Mouse (Mus musculus) right cerebral cortex, postnatal 4 days (tissue): Measurements from ENCODE around the gene Hsd17b3.
"Not testable (repeated sequence)": the region's sequence is repeated elsewhere in the genome, so short reads cannot be mapped to it uniquely, and the experiment has no call there.

Source experiments
- DNase-seq: peaks from one replicate; pipeline ENCODE4 v3.0.0-alpha.2; 2022

Hsd17b3 gene

GRCm38 (mm10) chr13:64081012-64081919, 7.8 kb downstream of the Hsd17b3 start:
- no peak for DNase-seq

GRCm38 (mm10) chr13:64077591-64077990, 11.4 kb downstream of the Hsd17b3 start:
- DNase-seq, result no peak

GRCm38 (mm10) chr13:64076074-64076473, 13.0 kb downstream of the Hsd17b3 start:
- no peak for DNase-seq

GRCm38 (mm10) chr13:64066653-64067052, 22.4 kb downstream of the Hsd17b3 start:
- DNase-seq, result no peak

- no peak for DNase-seq
These were observed 24.8 kb downstream of the Hsd17b3 start for GRCm38 (mm10) chr13:64064276-64064675.

GRCm38 (mm10) chr13:64060935-64061506, 28.0 kb downstream of the Hsd17b3 start:
- DNase-seq, result no peak

GRCm38 (mm10) chr13:64053959-64054358, 35.1 kb downstream of the Hsd17b3 start:
- no peak for DNase-seq

- not testable (repeated sequence) for DNase-seq
These were observed 36.7 kb downstream of the Hsd17b3 start for GRCm38 (mm10) chr13:64052281-64052680.

- DNase-seq, result no peak
These were observed 38.1 kb downstream of the Hsd17b3 start for GRCm38 (mm10) chr13:64050895-64051294.

- DNase-seq, result no peak
These were observed 39.5 kb downstream of the Hsd17b3 start for GRCm38 (mm10) chr13:64049535-64049934.

- DNase-seq, result no peak
These were observed 40.6 kb downstream of the Hsd17b3 start for GRCm38 (mm10) chr13:64048467-64048866.

GRCm38 (mm10) chr13:64039976-64040375, 49.1 kb downstream of the Hsd17b3 start:
- DNase-seq, result no peak

- no peak for DNase-seq
These were observed 50.9 kb downstream of the Hsd17b3 start for GRCm38 (mm10) chr13:64038114-64038513.

- DNase-seq, result peak; percentile 75
These were observed 52.7 kb downstream of the Hsd17b3 start for GRCm38 (mm10) chr13:64036079-64037011.

- no peak for DNase-seq
These were observed 54.0 kb downstream of the Hsd17b3 start for GRCm38 (mm10) chr13:64035036-64035435.

GRCm38 (mm10) chr13:64033921-64034320, 55.1 kb downstream of the Hsd17b3 start:
- no peak for DNase-seq

- DNase-seq, result no peak
These were observed 55.8 kb downstream of the Hsd17b3 start for GRCm38 (mm10) chr13:64033181-64033580.

- no peak for DNase-seq
These were observed 57.8 kb downstream of the Hsd17b3 start for GRCm38 (mm10) chr13:64031254-64031653.

- no peak for DNase-seq
These were observed 58.2 kb downstream of the Hsd17b3 start for GRCm38 (mm10) chr13:64030792-64031191.

GRCm38 (mm10) chr13:64024803-64025202, 64.2 kb downstream of the Hsd17b3 start:
- no peak for DNase-seq

GRCm38 (mm10) chr13:64022786-64023468, 66.1 kb downstream of the Hsd17b3 start:
- DNase-seq, result no peak

GRCm38 (mm10) chr13:64020902-64021311, 68.1 kb downstream of the Hsd17b3 start:
- peak; percentile 79 for DNase-seq
